Mouse (Mus musculus) olfactory bulb, adult 2 months (tissue): ENCODE results near the gene Rsad2.

Experiments used
- CTCF ChIP-seq: fragments of 200-500 bp; IDR thresholded peaks from 2 replicates; pipeline ENCODE4 v1.5.1; 2012; ENCODE audit warnings: low read depth, mild to moderate bottlenecking, low read length, moderate library complexity; ENCODE audit not compliant: insufficient read depth
- POLR2A ChIP-seq: fragments of 200-500 bp; IDR thresholded peaks from 2 replicates; pipeline ENCODE4 v1.6.1; 2012; ENCODE audit warnings: mild to moderate bottlenecking, low read depth, low read length, moderate library complexity; ENCODE audit not compliant: insufficient read depth

DNA sequence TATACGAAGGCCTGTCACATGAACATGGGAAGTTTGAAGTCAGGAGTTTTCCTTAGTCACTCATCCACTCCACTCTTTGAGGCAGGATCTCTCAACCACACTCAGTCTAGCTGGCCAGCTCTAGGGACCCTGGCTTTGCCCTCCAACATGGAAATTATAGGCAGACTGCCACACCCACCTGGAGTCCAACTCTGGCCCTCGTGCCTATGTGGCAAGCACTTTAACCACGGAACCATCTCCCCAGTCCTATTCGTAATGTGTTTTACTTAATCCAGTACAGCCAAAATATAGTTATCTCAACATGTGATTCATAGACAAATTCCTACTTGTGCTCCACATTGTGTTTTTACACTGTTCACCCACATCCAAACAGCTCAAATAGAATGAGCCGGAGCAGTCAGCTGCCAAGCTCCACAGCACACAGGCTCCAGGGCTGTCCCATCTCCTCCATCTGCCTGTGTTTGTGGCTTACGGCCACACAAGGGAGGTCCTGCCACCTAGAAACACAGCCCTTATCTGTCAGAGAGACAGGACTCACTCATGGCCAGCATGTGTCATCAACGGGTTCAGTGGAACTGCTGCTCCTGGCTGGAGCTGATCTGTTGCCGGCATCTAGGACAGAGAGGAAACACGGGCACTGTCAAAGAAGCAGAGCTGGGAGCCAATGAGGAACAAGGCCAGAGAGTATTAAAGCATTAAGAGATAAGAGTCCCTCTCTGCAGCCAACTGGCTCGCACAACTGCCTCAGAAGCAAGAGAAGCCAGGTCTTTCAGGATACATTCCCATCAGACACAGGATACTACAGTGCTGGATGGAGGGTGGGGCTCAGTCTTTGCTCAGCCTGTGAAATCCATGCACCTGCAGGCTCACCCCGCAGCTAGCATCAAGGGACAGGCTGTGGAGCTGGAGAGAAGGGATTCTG is 51.2 kb downstream of the Rsad2 start:
- no peak for TF ChIP-seq CTCF
- no peak for TF ChIP-seq POLR2A
